Mouse (Mus musculus) layer of hippocampus, postnatal 36 days (tissue): Measurements from ENCODE around the gene Smyd5. TPM values are rescaled to one million over a fixed set of nuclear protein-coding genes. Genes with fewer than 3 reads are reported as not detected.

Experiments
- DNase-seq, 2 experiments: peaks; one replicate each; pipeline ENCODE4 v3.0.0; 2022
- total RNA-seq, 2 experiments: library from RNA; stranded (reverse); gene quantifications; 2 replicates each; pipeline ENCODE4 v1.2.3; 2021

Gene Smyd5
- 10 to 100 TPM; 42.3 to 42.9 TPM for total RNA-seq

DNA sequence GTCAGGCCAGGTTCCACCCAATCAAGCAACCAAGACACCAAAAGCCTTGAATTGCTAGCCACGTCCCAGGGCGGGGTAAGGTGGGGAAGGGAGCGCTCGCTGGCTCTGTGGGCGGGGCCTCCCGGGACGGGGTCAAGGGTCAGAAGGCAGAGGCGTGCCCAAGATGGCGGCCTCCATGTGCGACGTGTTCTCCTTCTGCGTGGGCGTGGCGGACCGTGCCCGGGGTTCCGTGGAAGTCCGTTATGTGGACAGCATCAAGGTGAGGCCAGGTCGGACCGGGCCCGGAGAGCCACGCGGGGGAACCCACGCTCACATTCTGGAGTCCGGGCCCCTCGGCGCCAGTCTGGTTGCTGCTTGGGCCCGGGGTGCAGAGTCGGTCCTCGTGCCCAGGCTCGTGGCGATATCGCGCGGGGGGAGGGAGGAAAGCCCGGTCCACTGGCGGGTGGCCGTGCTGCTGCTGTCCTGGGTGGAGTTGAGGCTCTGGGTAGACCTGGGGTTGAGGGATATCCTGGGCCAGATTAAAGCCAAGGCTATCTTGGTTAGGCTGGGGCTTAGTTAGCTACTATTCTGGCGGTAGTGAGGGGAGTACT is at the start of gene Smyd5:
Gene Smyd5 (plus strand): TSS at position 148 of the 590 bp plus-strand sequence.
- DNase-seq: peak; percentile 76 to 84

DNA sequence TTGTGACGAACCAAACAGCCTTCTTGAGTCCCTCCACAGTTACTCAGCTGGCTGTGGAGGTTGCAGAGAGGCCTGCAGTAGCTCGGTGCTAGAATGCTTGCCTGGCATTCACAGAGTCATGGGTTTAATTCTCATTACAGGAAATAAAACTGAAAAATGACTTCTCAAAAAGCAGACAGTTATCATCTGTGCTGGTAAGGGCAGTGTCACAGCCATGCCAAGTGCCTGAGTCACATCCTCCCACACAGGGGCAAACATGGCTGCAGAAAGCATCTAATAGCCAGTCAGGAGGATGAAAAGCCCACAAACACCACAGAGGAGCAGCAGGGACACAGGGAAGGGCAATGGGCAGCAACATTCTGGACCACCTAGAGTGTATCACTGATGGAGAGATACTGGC is 49.0 kb upstream of the Smyd5 start:
- DNase-seq: no peak

- no peak for DNase-seq
These were observed 43.2 kb upstream of the Smyd5 start for GRCm38 (mm10) chr6:85388608-85389007.

GRCm38 (mm10) chr6:85391803-85392202 is 40.0 kb upstream of the Smyd5 start:
- DNase-seq: peak; percentile 29 to 55

- no peak for DNase-seq
These were observed 36.4 kb upstream of the Smyd5 start for GRCm38 (mm10) chr6:85395360-85395759.

DNA sequence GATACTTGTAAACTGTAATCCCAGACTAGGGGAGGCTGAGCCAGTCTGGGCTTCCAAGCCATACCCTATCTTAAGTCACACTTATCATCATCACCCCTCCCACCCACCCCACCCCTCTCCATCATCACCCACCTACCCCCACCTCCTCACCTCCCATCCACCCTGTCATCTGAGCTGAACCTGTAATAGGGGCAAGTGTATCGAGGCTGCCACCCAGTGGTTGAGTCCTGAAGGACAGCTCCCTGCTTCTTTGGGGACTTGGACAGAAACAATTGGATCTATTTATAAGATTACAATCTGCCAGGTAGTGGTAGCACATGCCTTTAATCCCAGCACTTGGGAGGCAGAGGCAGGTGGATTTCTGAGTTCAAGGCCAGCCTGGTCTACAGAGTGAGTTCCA is 34.6 kb upstream of the Smyd5 start:
- peak; percentile 27 to 31 for DNase-seq

DNA sequence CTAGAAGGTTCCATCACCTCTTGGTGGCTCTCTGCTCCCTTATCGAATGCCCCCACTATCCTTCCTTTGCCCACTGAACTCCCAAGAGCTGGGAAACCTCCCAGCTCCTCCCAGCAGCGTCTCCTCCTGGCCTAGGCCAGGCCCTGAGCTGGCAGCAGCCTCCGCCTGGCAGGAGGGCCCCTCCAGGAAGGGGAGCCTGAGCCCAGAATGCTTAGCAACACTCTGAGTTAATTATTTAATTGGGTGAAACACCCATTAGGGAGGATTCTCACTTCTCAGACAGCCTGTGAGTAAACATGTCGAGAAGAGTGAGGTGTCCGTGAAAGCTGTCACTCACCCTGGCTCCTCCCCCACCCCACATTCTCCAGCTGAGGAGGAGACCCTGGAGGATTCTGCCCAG is 32.1 kb upstream of the Smyd5 start:
- DNase-seq: peak in 1 of 2 experiments; percentile 26

DNA sequence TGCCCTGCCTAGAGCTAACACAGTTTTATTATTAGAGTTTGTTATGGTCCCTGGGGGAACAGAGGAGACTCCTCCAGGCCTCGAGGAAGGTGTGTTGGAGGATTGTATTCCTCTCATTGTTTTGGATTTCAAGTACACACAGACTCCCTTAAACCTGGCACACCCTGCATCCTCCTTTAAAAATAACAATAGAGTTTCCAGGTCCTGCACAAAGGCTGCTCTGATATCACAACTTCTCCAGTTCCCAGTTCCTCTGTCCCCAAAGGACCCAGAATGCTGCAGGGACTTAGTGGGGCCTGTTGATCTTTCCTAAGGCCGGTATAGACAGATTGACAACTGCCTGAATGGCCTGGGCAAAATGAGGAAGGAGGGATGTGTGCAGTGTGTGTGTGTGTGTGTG is 29.2 kb upstream of the Smyd5 start:
- DNase-seq: no peak

DNA sequence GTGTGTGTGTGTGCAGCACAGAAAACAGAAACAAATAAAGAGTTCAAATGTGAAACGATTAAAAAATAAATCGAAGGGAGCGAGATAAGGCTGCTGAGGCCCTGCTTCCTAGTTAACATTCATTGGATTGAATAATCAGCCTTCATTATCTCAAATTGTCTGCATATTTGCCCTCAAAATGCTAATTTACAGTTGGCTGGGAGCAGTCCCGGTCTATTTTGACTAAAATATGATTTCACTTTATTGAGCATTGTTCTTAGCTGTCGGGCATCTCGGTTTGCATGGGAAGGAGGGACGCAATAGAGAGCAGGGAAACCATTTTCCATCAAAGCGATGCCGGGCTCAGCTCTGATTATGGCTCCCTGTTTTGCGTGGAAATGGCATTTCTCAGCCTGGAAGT is 28.8 kb upstream of the Smyd5 start:
- DNase-seq: no peak

- DNase-seq: no peak
These were observed 22.8 kb upstream of the Smyd5 start for GRCm38 (mm10) chr6:85409003-85409402.

DNA sequence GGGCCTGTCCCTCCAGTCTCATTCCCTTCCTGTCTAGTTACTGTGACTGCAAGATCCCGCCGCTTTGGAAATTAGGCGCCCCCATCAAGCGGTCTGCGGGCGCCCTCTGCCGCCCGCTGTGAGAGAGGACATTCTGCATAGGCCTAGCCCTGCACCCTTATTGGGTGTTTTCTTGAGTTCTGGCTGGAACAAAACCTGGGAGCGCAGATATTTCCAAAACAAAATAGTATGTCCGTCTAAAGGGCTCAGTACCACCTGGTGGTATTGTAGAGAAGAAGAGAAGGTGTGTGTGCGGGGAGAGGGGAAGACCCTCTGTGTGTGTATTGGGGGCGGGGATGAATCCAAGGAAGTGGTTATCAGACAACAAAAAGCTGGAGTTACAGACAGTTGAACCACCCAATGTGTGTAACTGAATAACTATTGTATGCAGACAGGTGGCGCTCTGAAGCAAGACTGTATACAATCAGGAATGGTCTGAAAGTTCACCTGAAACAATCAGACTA is 21.0 kb upstream of the Smyd5 start:
- peak; percentile 34 to 53 for DNase-seq

DNA sequence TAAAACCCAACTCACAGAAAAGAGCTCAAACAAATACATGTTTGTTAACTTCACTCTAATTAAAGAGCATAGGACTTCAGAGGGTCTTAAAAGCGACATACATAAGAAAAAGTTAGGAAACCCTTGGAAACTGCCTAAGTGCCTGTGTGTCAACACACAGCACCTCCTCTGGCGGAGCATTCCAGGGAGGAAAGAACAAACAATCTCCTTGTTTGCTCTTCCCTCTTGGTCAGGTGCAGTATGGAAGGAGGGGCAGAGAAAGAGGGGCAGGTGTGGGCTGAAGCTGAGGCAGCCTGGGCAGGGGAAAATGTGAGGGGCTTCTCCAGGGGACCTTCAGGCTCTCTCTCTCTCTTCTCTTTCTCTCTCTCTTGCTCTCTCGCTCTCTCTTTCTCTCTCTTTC is 16.0 kb upstream of the Smyd5 start:
- no peak for DNase-seq

DNA sequence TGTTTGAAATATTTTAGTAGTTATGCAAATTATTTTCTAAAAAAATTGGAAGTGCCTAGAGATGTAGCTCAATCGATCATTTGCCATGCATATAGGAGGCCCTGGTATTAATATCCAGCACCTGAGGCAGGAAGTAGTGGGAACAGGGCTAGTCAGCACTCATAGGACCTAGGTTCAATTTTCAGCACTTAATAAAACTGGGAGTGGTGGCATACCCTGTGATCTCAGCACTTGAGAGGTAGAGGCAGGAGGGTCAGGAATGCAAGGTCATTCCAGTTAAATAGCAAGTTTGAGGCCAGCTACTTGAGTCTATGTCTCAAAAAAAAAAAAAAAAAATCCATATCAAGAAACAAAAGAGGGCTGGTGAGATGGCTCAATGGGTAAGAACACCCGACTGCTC is 12.6 kb upstream of the Smyd5 start:
- no peak for DNase-seq

DNA sequence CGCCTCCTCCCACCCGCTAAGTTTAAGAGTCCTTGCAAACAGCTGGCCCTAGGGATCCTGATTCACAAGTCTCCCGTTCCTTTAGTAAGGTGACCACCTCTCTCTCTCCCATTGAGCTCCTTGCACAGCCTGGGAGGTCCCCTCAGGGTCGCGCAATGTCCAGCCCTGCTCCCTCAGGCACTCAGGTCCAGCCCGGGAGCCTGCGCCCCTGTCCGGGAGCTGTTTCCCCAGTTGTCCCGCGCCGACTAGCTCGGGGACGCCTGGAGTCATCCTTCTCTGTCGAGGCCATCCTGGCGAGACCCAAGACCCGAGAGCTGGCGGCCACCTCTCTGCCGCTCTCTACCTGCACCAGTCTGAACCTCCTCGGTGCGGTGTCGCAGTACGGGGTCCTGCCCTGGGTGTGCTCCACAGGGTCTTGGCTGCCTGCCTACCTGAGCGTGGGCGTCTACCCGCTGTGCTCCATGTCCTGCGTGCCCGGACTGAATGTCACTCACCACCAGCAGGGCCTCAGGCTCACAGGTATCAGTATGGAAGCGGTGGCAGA is 7.9 kb upstream of the Smyd5 start, which contains the start of gene Noto:
Gene Noto (plus strand): TSS at position 51 of the 544 bp plus-strand sequence.
- no peak for DNase-seq

- no peak for DNase-seq
These were observed 431 bp upstream of the Smyd5 start for GRCm38 (mm10) chr6:85431274-85431841.

- DNase-seq: no peak
These were observed 2.1 kb downstream of the Smyd5 start for GRCm38 (mm10) chr6:85433865-85434264.

GRCm38 (mm10) chr6:85436204-85436603 is 4.4 kb downstream of the Smyd5 start:
- DNase-seq: no peak

- DNase-seq: no peak
These were observed 4.8 kb downstream of the Smyd5 start for GRCm38 (mm10) chr6:85436631-85437030.

DNA sequence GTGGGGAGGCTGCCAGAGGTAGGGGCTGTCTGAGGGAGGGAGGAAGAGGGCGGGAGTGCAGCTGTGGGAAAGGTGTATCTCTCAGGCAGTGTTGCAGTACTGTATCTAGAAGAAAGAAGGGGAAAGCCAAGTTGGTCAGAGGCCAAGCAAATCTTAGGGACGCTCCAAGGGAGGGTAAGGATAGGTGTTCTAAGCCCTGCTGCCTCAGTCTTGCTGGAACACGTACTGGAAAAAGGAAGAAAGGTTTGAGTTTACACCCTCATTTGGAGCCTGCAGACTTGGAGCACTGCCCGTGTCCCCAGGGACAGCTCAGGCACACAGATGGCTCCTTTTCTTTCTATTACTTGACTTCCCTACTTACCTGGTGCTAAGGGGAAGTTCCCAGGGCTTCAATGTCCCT is 9.4 kb downstream of the Smyd5 start:
- DNase-seq: no peak

- no peak for DNase-seq
These were observed 11.9 kb downstream of the Smyd5 start for GRCm38 (mm10) chr6:85443488-85444233.

DNA sequence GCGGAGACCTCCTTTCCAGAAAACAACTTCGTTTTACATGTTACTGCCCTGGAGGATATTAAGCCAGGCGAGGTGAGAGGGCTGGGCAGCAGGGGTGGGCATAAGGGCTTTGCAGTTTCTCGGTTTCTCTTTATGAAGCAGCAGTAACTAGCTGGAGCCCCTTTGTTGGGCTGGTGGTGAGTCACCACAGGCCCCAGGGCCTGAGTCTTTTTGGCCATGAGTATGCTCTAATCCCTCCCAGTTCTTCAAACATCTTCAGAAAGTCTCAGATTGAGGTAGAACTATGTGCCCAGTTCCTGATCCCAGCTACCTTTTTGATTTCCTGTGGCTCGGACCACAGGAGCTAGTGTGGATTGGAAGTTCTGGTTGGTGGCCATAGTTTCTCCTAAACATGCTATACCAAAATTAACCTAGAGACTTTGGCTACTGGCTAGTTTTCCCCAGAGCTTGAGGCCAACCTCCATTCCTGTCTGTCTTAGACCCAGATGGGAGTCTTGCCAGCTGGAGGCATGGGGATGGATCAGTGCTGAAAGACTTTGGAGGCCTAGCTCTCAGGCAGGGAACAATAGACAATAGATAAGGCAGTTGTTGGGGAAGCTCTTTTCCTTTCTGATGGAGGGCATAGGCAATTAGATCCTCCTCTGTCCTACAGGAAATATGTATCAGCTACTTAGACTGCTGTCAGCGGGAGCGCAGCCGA is 12.6 kb downstream of the Smyd5 start:
- DNase-seq: no peak

- DNase-seq: no peak
These were observed 13.5 kb downstream of the Smyd5 start for GRCm38 (mm10) chr6:85445286-85445685.

GRCm38 (mm10) chr6:85447351-85447750 is 15.6 kb downstream of the Smyd5 start:
- DNase-seq: no peak
